Mouse (Mus musculus) spleen, adult 12 weeks (tissue): ENCODE measurements around the gene Ube4b.

Experiments used
- DNase-seq: peaks from one replicate; pipeline ENCODE4 v3.0.0; 2022; ENCODE audit warnings: low spot score

Gene Ube4b

GRCm38 (mm10) chr4:149394292-149394691 lies 32.3 kb downstream of the Ube4b start:
- DNase-seq, result no peak

GRCm38 (mm10) chr4:149393311-149393995 lies 33.1 kb downstream of the Ube4b start:
- no peak for DNase-seq

GRCm38 (mm10) chr4:149392359-149392758 lies 34.2 kb downstream of the Ube4b start:
- DNase-seq, result no peak

GRCm38 (mm10) chr4:149381001-149381400 lies 45.5 kb downstream of the Ube4b start:
- DNase-seq, result no peak

- no peak for DNase-seq
Measured at GRCm38 (mm10) chr4:149379881-149380280, 46.7 kb downstream of the Ube4b start.

- DNase-seq, result no peak
Measured at GRCm38 (mm10) chr4:149378819-149379218, 47.7 kb downstream of the Ube4b start.

GRCm38 (mm10) chr4:149376034-149376433 lies 50.5 kb downstream of the Ube4b start:
- DNase-seq, result no peak

- no peak for DNase-seq
Measured at GRCm38 (mm10) chr4:149374662-149375061, 51.9 kb downstream of the Ube4b start.

- DNase-seq, result no peak
Measured at GRCm38 (mm10) chr4:149373927-149374326, 52.6 kb downstream of the Ube4b start.

GRCm38 (mm10) chr4:149373431-149373830 lies 53.1 kb downstream of the Ube4b start:
- DNase-seq, result no peak

GRCm38 (mm10) chr4:149365702-149366370 lies 60.7 kb downstream of the Ube4b start:
- no peak for DNase-seq

GRCm38 (mm10) chr4:149364896-149365295 lies 61.7 kb downstream of the Ube4b start:
- DNase-seq, result no peak

- no peak for DNase-seq
Measured at GRCm38 (mm10) chr4:149361051-149361450, 65.5 kb downstream of the Ube4b start.

GRCm38 (mm10) chr4:149360647-149361046 lies 65.9 kb downstream of the Ube4b start:
- no peak for DNase-seq

GRCm38 (mm10) chr4:149357982-149358381 lies 68.6 kb downstream of the Ube4b start:
- DNase-seq, result no peak

- no peak for DNase-seq
Measured at GRCm38 (mm10) chr4:149354671-149355070, 71.9 kb downstream of the Ube4b start.

- DNase-seq, result no peak
Measured at GRCm38 (mm10) chr4:149351596-149352150, 74.9 kb downstream of the Ube4b start.

GRCm38 (mm10) chr4:149348963-149349362 lies 77.6 kb downstream of the Ube4b start:
- DNase-seq, result no peak

GRCm38 (mm10) chr4:149345873-149346272 lies 80.7 kb downstream of the Ube4b start:
- DNase-seq, result no peak

- no peak for DNase-seq
Measured at GRCm38 (mm10) chr4:149344311-149344710, 82.2 kb downstream of the Ube4b start.

GRCm38 (mm10) chr4:149340680-149341079 lies 85.9 kb downstream of the Ube4b start:
- DNase-seq, result no peak

GRCm38 (mm10) chr4:149339426-149340214 lies 86.9 kb downstream of the Ube4b start:
- DNase-seq, result no peak

GRCm38 (mm10) chr4:149338137-149338536 lies 88.4 kb downstream of the Ube4b start:
- DNase-seq, result no peak
